Comparison of ENCODE assay signal across 13 mouse cellular contexts in the genomic region with DNA sequence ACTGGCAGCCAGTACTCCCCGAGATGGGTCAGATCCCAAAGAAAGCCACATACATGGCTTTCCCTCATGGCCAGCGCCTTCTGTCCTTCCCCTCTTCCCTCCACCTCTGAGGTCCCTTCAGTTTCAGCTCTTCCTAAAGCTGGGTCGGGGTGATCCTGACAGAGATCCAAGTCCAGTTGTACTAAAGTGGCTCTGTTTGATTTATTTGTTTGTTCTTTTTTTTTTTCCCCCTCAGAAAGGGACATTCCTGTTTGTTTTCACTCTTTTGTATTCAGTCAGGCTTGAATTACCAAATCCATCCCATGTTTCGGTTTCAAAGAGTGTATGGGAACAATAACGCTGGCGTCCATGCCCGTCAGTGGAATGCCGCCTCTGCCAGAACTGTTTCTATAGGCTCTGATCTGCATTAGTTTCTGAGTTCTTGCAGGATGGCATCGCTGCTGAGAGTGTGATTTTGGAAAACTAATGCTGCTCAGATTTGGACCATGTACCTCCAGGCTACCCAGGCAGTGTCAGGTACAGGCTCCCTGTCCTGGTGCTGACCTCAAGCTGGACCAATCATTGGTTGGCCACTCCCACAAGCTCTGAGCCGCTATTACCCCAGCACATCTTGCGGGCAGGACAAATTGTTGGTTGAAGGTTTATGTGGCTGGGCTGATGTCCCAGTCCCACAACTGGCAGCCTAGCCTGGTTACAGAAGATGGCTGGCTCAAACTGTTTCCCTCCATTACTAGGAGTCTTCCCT.
"Had no signal": no experiment of that assay in that cellular context is flagged by ENCODE, and none has a peak within 500 bp of the region (broad histone marks: within the 10 kb centered on the region; RNA-seq: fewer than 3 reads in every experiment).

No protein-coding gene starts in this region.

- H3K4me3 ChIP-seq: layer of hippocampus, adult 2 months had no signal

- ATAC-seq: intestine, embryonic 16.5 days had no signal

- DNase-seq: kidney, adult 2 months; kidney, postnatal 25 days; layer of hippocampus, adult 9-11 months; lung, adult 2 months; lung, postnatal 14 days; lung, postnatal 4 days; midbrain, embryonic 14.5 days; thymus, adult 18-20 months; thymus, postnatal 36 days had no signal

- H3K27ac ChIP-seq: kidney, postnatal 0 days; layer of hippocampus, adult 2 months had no signal

- H3K4me2 ChIP-seq: midbrain, embryonic 11.5 days had no signal
